Mouse (Mus musculus): ENCODE measurements around the gene Hfe2.

- TF ChIP-seq CTCF (IDR thresholded peaks at IDR 0.05; ENCODE audit: extremely low read depth, insufficient read depth, insufficient read length, insufficient replicate concordance) (no peak), POLR2A (IDR thresholded peaks at IDR 0.05; ENCODE audit: low read depth, low read length) (no peak)
These were observed 36.1 kb downstream of the Hfe2 start for GRCm38 (mm10) chr3:96560881-96561668.

Measured in spleen, adult 2 months (tissue).